Mouse (Mus musculus) testis, postnatal 14 days (tissue): ENCODE results near the gene Olfr145.

Experiments used
- DNase-seq: peaks from one replicate; pipeline ENCODE4 v3.0.0; 2021; ENCODE audit warnings: low spot score

The Olfr145 gene

DNA sequence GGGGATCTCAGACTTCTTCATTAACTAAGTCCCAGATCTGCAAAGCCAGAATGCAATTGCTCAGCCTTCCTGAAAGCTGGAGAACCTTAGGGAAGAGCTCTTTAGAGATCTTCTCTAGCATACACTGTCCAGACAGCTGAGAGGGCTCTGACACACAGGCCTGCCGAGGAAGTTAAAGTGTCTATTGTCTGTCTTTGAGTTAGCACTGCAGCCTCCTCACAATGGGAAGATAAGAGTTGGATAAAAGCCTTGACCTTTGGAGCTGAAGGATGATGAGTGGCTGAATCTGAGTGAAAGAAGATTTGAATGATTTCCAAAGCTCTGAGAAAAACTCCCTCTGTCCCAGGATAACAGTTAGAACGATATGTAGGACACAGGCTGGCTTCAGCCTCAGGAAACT, at the start of gene Olfr145:
Gene Olfr145, plus strand, starts transcription at position 64 of the 400 bp plus-strand sequence.
- DNase-seq: peak; percentile 27

DNA sequence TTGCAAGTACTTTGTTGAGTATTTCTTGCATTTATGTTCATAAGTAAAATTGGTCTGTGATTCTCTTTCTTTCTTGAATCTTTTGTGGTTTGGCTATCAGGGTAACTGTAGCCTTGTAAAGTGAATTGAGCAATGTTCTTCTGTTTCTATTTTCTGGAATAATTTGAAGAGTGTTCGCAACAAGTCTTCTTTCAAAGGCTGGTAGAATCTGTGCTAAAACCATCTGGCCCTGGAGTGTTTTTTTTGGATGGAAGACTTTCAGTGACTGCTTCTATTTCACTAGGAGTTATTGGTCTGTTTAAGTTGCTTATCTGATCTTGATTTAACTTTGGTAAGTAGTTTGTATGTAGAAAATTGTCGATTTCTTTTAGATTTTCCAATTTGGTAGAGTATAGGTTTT, 47.3 kb upstream of the Olfr145 start:
- no peak for DNase-seq

DNA sequence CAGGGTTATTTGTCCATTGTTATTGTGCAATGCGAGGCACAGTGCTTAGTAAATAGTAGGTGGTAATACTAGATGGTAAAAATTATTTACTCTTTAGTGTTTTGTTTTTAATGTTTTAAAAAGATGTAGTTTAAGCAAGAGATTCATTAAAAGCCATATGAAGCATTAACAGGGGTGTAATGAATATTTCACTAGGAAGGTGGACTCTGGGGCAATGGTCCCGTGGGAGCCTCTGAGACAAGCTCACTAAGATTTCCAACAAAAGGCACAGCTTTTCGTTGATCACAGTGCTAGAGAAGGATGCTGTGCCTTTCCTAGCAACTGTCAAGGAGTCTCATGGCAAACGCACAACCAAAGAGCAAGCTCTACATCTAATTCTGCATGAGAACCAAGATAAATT, 42.6 kb upstream of the Olfr145 start, which contains the start of gene Olfr877:
Gene Olfr877, plus strand, starts transcription at position 301 of the 400 bp plus-strand sequence.
- DNase-seq: no peak

DNA sequence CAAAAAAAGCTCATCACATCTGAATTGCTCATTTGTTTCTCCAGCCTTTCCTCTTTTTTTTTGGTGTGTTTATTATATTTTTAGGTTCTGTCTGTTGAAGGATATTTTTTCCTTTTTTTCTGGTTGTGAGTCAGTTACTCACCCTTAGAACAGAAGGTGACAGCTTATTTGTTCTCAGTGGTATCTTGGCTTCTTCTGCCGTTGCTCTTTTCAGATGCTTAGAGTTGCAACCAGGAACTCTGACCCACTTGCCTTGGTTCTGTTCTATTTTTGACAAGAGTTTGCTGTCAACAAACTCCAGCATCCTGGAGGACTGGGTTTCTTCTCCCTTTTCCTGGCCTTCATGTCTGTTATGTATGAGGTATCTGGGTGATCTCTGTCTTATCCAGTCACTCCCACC, 33.2 kb upstream of the Olfr145 start:
- DNase-seq: no peak

DNA sequence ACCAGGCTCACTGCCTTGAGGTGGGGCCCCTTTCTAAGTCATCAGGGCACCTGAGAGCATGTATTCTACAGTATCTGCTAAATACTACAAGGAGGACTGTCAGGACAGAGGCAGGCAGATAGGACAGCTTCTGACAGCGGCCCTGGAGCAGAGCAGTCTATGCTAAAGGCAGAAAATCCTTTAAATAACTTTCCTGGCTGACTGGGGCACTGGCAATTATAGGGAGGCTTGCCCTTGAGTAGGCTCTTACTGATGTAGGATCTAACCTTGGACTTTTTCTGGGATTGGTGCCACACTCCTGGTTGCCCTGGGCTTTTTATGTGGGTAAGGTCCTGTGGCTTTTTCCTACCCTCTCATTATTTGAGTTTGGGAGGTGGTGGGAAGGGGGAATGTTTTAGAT, 26.3 kb upstream of the Olfr145 start:
- DNase-seq: no peak

DNA sequence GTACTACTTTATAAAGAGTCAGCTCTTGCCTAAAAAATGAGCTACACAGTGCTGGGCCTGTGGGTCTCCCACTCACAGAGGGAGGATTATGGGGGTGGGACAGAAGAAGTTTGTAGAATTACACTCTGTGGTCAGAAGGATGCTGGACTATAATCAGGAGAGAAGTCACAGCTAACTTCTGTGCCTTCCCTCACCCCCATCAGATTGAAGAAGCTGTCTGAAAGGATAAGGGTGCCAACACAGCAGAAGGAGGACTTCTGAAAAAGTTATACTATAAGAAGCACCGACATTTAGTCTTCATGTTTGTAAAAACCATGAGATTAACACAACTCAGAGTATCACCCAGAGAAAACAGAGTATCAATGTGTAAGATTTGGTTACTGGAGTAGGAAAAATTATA, 25.4 kb upstream of the Olfr145 start:
- no peak for DNase-seq

DNA sequence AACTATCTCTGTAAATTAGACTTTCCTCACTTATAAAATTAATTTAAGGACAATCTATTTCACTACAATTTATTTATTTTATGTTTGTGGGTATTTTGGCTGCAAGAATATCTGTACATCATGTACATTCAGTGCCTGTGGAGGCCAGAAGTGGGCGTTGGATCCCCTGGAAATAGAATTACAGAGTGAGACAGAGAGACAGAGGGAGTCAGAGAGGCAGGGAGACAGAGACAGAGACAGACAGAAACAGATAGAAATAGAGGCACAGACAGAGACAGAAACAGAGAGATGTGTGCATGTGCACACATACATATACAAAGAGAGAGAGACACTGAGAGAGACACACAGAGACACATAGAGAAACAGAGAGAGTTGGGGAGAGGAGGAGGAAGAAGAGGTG, 25.0 kb upstream of the Olfr145 start:
- DNase-seq: no peak

DNA sequence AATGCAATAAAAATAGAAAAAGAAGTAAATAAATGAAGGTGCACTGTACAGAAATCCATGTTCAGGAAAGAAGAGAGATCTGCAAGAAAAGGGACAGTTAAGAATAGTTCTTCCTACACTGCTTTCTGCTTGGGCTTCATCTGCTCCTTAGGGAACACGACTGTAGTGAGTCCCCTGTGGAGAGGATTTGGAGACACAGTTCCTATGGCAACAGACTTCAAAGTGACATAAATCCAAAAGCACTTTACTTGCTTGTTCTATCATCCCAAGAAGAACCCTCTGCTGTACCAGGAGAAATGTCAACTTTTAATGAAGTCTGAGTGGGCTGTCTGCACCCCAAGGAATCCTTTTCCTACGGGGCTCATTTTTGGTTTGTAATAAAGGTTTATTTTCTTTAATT, 5.6 kb upstream of the Olfr145 start:
- DNase-seq: no peak

DNA sequence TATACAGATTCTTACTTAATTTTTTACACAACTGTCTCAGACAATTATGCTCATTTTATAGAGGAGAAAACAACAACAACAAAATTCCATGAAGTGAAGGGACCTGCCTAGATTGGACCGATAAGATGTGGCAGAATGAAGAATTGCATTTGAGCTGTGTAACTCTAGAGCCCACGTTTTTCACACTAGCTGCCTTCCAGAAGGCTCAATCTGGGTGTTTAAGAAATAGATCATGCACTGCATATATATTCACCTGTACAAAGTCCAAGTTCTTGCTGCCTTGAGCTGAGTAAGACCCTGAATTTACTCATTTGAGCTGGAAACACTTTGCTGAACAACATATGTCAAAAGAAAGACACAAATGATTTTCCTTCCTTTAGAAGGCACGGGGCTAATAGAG, 9.0 kb downstream of the Olfr145 start:
- no peak for DNase-seq

DNA sequence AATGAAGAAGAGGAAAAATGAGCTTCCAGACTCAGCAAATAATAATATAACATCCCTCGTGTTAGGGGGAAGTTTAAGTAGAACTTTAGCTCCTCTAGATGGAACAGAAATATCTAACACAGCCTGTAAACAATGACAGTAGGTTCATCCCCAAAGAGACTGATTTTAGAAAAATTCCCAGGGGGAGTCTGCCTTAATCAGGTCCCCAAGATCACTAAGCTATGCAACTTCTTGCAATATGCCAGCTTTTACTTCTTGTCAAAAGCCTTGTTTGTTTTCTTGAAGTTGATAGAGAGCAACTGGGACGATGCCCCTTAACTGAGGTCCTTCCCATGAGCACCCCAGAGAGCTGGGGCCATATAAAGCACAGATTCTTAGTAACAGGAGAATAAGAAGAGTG, 21.0 kb downstream of the Olfr145 start, which contains the start of gene Olfr878:
Gene Olfr878, plus strand, starts transcription at position 301 of the 400 bp plus-strand sequence.
- no peak for DNase-seq

DNA sequence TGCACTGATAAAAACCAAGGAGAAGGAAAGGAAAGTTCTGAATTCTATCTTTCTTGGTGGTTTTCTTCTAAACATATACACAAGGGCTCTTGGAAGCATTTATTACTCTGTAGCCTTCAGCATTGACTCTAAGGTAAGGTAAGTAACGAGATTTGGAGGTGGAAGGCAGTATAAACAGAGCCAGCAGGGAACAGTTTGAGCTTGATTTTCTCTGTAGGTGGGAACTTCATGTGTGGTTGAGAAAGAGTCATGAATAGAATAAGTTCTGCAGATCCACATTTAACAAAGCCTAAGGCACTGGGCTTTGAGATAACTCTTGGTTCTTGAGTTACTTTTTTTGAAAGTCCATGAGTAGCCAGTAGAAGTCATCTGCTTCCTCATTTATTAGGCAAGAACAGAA, 21.5 kb downstream of the Olfr145 start:
- DNase-seq: no peak

DNA sequence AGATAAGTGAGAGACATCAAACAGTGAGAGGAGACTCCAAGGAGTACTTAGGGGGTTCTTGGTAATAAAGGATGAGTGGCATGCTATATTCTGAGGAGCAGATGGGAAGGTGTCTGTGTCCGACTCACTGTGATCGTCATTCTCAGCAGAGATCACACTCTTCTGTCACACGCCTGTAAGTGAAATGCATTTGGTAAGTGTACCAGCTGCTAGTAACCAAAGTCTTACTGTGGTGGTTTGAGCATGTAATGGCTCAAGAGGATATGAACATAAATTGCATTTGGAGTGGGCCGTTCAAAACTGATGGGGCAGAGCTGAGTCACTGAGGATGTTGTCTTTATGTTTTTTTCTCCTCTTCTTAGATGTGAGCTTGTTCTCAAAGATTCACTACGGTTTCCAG, 27.7 kb downstream of the Olfr145 start:
- no peak for DNase-seq

DNA sequence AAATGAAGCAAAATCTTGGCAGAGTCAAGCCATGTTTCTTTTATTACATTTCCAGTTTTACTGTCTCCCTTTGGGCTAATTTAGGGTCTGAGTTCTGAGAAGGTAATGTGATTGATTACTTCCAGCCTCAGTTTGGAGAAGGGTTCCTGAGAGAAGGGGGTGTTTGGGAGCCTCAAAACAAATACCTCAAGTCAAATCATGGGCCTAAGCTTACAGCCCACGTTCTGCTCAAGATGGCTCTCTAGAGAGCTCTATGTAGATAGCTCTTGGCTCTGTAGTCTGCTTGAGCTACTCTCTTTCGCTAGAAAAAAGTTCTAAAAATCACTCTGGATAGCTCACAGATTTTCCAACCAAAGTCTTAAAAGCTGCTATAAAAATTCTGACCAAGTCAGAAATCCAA, 28.9 kb downstream of the Olfr145 start:
- no peak for DNase-seq

DNA sequence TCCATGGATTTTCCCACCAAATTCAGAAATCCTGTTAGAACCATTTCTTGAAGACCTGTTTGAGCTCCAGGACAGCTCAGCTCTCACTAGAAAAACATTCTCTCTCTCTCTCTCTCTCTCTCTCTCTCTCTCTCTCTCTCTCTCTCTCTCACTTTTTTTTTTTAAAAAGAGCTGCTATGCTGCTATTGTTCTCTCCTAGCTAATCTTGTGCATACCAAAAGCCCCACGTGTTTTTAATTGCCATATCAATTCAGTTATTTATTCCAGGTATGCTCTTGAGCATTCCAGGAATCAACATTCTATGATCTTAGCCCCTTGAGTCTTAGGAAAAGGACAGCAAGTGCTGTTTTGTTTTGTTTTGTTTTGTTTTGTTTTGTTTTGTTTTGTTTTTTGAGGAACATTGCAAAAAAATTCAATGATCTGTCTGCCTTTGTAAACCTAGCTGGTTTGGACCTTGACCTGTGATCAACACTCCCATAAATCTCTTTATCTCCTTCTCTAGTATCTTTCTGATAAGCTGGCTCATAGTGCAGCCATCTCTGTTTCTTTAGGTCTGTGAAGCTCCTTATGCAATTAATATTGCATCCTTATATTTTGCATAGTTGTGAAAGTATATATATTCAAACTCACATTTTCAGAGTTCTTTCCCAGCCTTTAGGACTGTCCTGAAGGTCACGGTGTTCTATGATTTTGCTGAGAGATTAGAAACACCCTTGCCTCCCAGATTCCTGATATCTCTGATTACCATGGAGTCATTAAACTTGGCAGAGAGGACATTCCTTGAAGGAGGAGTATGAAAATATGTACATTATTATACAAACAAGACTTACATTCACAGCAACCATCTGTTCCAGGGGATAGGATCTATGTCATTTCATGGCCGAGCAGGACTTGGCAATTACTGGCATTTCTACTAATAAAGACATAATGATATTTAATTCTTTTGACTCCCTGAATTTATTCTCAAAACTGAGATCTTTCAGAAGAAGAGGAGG, 29.8 kb downstream of the Olfr145 start:
- DNase-seq: no peak

DNA sequence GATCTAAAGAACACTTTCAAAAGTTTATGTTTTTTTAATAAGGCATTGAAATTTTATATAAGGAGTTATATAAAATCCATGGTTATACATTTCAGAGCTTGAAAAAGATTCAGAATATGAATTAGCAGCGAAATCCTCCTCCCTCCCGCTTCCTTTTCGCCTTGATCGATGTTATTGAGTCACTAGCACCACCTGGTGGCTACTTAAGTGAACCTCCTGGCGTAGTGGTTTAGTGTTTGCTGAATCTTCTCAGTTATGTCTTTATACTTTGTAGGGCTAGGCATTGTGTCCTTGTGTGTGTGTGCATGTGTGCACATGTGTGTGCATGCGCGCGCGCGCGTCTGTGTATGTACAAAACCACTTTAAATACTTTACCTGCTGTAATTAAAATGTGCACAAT, 36.0 kb downstream of the Olfr145 start:
- DNase-seq: peak; percentile 34

DNA sequence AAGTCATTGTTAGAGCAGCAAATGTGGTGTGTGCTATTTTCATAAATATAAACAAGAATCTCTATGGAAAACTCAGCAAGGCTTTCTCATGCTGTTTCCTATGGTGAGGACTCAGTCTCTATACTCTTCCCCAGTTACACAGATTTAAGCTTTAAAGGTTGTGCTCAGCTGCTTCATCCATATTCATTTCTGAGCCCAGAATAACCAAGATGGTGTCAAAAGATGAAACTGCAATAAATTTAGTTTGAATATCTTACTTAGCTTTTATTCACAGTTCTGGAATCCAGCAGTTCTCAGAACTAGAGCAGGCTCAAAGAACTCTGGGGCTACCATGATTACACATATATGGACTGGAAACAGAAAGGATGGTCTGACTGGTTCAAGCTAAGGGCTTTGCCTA, 37.6 kb downstream of the Olfr145 start:
- DNase-seq: no peak

DNA sequence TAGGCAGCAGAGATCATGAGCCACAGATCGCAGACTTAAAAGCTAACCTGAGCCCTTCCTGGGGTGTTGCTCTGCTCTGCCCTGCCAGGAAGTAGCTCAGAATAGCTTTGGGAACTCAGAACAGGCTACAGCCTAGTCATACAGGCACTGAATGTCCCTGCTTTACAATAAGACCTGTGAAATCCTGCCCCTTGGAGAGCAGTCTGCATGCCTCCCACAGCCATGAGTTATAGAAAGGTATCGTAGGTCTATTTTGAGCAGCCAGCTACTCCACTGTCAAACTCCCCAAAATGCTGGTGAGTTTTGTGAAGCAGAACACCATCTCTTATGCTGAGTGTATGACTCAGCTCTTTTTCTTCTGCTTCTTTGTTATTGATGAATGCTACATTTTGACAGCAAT, 44.6 kb downstream of the Olfr145 start:
- DNase-seq: no peak
